Mouse (Mus musculus): ENCODE data around the gene Nipal4. TPM values are rescaled to one million over a fixed set of nuclear protein-coding genes. Genes with fewer than 3 reads are reported as not detected.

Nipal4 gene
- total RNA-seq, 4 experiments from 2014 or later = 2.1 to 2.6 (median 2.2) TPM

GRCm38 (mm10) chr11:46168506-46168905, 2.2 kb upstream of the Nipal4 start:
- no peak for DNase-seq (ENCODE audit: low spot score in 2 of 2)

DNA sequence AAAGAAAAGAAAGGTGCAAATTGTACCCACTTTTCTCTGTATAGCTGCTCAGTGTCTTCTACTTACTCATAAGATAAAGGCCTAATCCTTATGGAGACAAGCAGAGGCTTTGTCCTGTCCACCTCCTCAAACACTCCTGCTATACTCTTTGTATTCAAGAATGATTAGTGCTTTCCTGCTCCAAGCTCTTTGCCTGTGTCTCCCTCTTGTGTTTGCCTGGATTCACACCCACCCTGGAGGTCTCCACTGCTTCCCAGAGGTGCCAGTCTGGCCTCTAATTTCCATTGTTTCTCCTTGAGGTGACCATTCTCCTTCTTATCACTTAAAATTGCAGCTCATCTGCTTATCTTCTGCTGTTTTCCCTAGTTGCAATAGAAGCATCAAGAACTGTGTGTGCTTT, 8.8 kb downstream of the Nipal4 start:
- no peak for DNase-seq (ENCODE audit: low spot score in 2 of 2)

GRCm38 (mm10) chr11:46156945-46157344, 9.4 kb downstream of the Nipal4 start:
- DNase-seq (ENCODE audit: low spot score in 2 of 2) = no peak

GRCm38 (mm10) chr11:46146619-46147018, 19.7 kb downstream of the Nipal4 start:
- DNase-seq (ENCODE audit: low spot score in 2 of 2) = no peak

GRCm38 (mm10) chr11:46145163-46145875, 21.0 kb downstream of the Nipal4 start:
- no peak for DNase-seq (ENCODE audit: low spot score in 2 of 2)

DNA sequence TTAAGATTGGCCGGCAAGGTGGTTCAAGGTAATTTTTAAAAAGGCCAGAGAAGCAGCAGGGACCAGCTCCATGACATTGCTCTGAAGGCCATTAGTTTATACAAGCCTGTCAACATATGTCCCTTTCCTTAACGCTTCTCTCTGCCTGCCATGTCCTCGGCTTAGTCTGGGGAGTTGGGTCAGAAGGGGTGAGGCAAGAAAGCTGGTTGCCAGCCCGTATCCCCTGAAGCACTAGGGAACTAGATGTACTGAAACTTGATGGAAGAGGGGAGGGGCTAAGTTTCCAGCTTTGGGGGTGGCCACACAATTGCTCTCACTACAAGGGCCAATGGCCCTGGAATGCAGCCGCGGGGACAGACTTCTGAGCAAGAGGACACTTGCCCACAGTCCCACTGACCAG, 23.0 kb downstream of the Nipal4 start:
- DNase-seq (ENCODE audit: low spot score in 2 of 2) = no peak

- peak; percentile 36 to 38 for DNase-seq (ENCODE audit: low spot score in 2 of 2)
These were observed 31.4 kb downstream of the Nipal4 start for GRCm38 (mm10) chr11:46134899-46135298.

GRCm38 (mm10) chr11:46131022-46131986, 35.0 kb downstream of the Nipal4 start:
- no peak for DNase-seq (ENCODE audit: low spot score in 2 of 2)

GRCm38 (mm10) chr11:46128548-46128945, 37.8 kb downstream of the Nipal4 start:
- peak; percentile 30 to 71 for DNase-seq (ENCODE audit: low spot score in 2 of 2)

GRCm38 (mm10) chr11:46127621-46128547, 38.4 kb downstream of the Nipal4 start:
- no peak for DNase-seq (ENCODE audit: low spot score in 2 of 2)

DNA sequence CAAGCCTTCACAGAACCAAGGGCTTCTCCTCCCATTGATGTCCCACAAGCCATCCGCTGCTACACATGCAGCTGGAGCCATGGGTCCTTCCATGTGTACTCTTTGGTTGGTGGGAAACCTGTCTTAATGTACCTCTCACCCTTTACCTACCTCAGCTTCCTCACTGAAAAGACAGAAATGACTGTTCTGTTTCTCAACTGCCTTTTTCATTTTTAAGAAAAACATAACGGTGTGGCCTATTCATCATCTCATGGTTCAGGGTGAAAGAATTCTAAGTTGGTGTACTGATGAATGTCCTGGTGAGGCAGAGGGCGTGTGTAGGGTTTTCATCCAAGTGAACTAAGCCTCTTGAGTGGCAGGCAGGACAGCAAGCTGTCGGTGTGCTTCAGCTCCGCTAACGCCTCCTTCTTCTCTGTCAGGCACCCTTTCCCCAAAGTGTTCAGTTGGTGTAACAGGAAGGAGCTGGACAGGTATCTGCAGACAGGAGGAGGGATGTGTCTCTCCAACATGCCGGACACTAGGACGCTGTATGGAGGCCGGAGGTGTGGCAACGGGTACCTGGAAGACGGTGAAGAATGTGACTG, 39.4 kb downstream of the Nipal4 start:
- DNase-seq (ENCODE audit: low spot score in 2 of 2) = no peak

GRCm38 (mm10) chr11:46126317-46126716, 40.0 kb downstream of the Nipal4 start:
- no peak for DNase-seq (ENCODE audit: low spot score in 2 of 2)

- DNase-seq (ENCODE audit: low spot score in 2 of 2) = no peak
These were observed 40.5 kb downstream of the Nipal4 start for GRCm38 (mm10) chr11:46125835-46126229.

DNA sequence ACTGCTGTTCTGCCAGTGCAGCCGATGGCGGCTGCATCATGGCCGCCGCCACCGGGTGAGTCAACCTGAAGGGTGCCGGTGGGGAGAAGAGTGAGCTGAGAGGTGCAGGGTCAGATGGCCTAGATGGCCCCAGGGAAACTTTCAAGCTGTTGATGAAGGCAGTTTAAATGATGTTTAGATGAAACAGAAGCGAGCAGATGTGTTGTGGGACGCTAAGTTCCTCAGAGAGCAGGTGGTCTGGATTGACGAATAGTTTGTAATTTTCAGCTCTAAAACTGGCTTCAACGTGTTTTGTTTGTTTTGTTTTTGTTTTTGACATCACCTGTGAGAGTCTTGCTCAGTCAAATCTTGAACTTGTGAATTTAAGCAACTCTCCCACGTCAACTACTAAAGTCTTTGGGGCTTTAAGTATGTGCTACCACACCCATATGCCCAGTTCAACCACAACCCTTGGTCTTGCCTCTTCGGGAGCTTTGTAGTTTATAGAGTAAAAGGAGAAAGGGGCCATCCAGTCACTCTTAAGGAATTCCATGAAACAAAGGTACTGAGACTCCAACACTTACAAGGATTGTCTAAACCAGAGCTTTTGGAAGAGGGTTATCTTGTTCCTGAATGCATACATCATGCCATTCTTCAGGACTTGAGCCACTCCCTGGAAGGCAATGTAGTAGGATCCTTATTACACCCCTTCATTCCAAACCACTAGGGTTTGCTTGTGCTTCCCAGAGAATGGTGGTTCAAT, 41.0 kb downstream of the Nipal4 start:
- no peak for DNase-seq (ENCODE audit: low spot score in 2 of 2)

DNA sequence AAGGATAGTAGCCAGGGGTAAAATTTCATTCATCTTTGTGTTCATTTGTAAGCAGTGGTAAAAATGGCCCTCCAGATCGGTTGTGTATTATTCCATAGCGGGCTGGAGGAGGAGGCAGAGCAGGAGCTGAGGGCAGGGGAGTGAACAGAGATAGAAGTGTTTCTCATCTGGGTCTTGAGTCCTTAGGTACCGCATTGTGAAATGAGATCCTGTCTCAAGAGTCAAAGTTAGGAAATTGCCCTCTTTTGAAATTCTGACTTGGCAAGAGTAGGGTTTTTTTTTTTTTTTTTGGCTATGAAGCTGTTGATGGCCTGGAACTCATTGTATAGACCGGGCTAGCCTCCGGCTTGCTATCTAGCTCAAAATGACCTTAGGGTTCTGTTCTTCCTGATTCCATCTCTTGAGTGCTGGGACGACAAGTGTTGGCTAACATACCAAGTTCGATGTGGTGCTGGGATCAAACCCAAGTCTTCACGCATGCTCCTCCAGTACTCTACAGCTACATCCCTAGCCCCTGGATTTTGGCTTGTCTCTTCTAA, 42.9 kb downstream of the Nipal4 start:
- DNase-seq (ENCODE audit: low spot score in 2 of 2) = no peak

DNA sequence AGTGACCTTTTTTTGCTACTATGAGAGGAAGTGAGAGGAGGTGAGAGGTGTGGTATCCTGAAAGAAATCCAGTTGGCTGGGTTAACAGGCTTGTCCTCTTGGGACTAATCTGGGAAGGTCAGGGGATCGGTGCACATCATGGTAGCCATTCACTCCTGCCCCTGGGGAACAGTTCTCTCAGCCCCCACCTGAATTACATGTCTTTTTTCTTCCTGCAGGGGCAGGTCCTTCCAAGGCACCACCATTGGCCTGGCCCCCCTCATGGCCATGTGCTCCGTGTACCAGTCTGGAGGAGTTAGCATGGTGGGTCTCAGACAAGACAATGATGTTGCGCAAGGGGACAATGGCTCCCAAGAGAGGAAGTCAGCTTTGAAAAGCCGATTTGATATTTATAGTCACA, 43.4 kb downstream of the Nipal4 start:
- DNase-seq (ENCODE audit: low spot score in 2 of 2) = no peak

DNA sequence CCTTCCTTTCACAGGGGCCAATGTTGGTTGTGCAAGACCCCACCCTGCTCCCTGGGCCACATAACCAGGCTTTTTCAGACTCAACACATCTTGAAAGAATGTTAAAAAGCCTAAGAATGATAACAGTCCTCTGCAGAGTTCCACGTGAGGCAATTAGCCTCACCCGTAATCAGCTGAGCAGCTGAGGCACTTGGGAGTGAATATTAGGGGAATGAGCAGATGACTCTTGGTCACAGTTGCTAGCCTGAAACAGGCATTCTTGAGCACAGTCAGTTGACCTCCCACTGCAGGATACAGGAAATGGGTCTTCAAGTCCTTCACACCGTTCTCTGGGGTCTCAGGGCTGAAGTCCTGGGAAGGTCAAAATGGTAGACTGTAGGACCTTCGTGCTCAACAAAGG, 44.6 kb downstream of the Nipal4 start:
- no peak for DNase-seq (ENCODE audit: low spot score in 2 of 2)

DNA sequence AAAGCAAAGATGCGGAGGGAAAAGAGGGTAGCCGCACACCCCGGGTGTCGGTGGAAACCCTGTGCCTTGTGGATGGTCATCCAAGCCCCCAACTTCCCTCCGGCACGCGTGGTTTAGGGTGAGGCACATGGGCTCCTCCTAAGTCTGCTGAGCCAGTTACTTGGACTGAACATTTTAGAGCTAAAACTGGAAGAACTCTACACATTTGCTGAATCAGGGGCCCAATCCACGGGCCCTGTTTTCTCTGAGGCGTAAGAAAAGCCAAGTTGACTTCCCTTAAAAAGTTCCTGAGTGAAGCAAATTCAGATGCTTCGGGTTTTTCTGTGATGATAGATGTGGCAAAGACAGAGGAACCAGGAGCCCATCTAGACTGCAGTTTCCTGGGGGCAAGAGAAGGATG, 46.2 kb downstream of the Nipal4 start:
- DNase-seq (ENCODE audit: low spot score in 2 of 2) = no peak

- no peak for DNase-seq (ENCODE audit: low spot score in 2 of 2)
These were observed 46.7 kb downstream of the Nipal4 start for GRCm38 (mm10) chr11:46119624-46120023.

GRCm38 (mm10) chr11:46116510-46116909, 49.8 kb downstream of the Nipal4 start:
- no peak for DNase-seq (ENCODE audit: low spot score in 2 of 2)

Data from layer of hippocampus, adult 8-10 months (tissue).